Comparison of ENCODE assay signal across 8 mouse cellular contexts in the genomic region with DNA sequence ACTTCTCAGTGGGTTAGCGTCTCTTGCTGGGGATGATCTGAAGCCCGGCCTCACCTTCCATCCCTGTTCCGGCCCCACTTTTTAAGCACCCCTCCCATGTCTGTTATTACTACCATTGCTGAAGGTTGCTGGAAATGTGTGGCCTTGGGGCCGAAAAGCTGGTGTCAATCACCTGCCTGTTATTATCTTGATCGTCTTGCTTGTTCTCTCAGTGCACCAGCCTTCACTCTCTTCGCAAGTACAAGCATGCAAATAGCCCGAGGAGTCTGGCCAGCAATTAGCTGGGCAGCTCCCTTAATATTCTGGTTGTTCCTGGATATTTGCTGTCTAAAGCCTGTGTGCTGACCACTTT. TPM values are rescaled to one million over a fixed set of nuclear protein-coding genes. Genes with fewer than 3 reads are reported as not detected.
DNase-seq lines count a peak whose midpoint lies in the region; ATAC-seq and TF ChIP-seq lines count a peak whose summit lies in the region.

No protein-coding gene starts in this region.

- WGBS in heart, embryonic 13.5 days = under 1% methylated on average over 7 of the region's 7 CpGs
- WGBS in heart, embryonic 16.5 days = under 1% methylated on average over 7 of the region's 7 CpGs
- 0% methylated on average over 7 of the region's 7 CpGs for WGBS in liver, adult 2 months
- WGBS in spleen, adult 2 months = 10% methylated on average over 7 of the region's 7 CpGs

- peaks cover 43% of the 10 kb centered on the region for H3K79me2 ChIP-seq in liver, adult 2 months (ENCODE audit: control insufficient read depth, insufficient read depth, low read length)

- H3K4me1 ChIP-seq in heart, embryonic 13.5 days = peaks cover 45% of the 10 kb centered on the region
- H3K4me1 ChIP-seq in heart, embryonic 16.5 days (ENCODE audit: control insufficient read depth, insufficient read depth, low read length) = peaks cover 27% of the 10 kb centered on the region
- H3K4me1 ChIP-seq in liver, adult 2 months (ENCODE audit: control insufficient read depth, insufficient read depth, low read length) = peaks cover 19% of the 10 kb centered on the region
- peaks cover 4% of the 10 kb centered on the region for H3K4me1 ChIP-seq in spleen, adult 2 months (ENCODE audit: control insufficient read depth, insufficient read depth, insufficient read length)

- peak overlapping the region; percentile 77 for H3K4me2 ChIP-seq in heart, embryonic 13.5 days
- peak overlapping the region; percentile 91 for H3K4me2 ChIP-seq in heart, embryonic 16.5 days (ENCODE audit: low read depth, low read length)

- H3K36me3 ChIP-seq in heart, embryonic 13.5 days = peaks cover 8% of the 10 kb centered on the region; the same call in 1 of the 2 replicates
- no peaks in the 10 kb centered on the region for H3K36me3 ChIP-seq in heart, embryonic 16.5 days (ENCODE audit: control insufficient read depth, insufficient read depth)
- no peaks in the 10 kb centered on the region for H3K36me3 ChIP-seq in liver, adult 2 months (ENCODE audit: control insufficient read depth, insufficient read depth, low read length)
- peaks cover 1% of the 10 kb centered on the region; the same call in 1 of the 2 replicates for H3K36me3 ChIP-seq in spleen, adult 2 months (ENCODE audit: control insufficient read depth, insufficient read depth, low read length)

- H3K27ac ChIP-seq in heart, embryonic 13.5 days (replicated peaks) = peak overlapping the region; percentile 97
- peak overlapping the region; percentile 92 for H3K27ac ChIP-seq in heart, embryonic 16.5 days (ENCODE audit: low read length)
- peak overlapping the region; percentile 77 for H3K27ac ChIP-seq in liver, adult 2 months (replicated peaks; ENCODE audit: insufficient read depth, low read depth, low read length)
- no peak overlapping the region for H3K27ac ChIP-seq in spleen, adult 2 months (ENCODE audit: insufficient read depth, low read length)

- TF ChIP-seq CTCF in brain, embryonic 14.5 days (IDR thresholded peaks at IDR 0.05; ENCODE audit: borderline replicate concordance, extremely low read depth, insufficient read depth, insufficient read length) = no peak
- no peak for TF ChIP-seq CTCF in liver, adult 2 months (IDR thresholded peaks at IDR 0.05; ENCODE audit: low read depth, low read length)
- no peak for TF ChIP-seq CTCF in spleen, adult 2 months (IDR thresholded peaks at IDR 0.05; ENCODE audit: extremely low read depth, insufficient read depth, insufficient read length, insufficient replicate concordance)

- no peaks in the 10 kb centered on the region for H3K27me3 ChIP-seq in heart, embryonic 13.5 days (replicated peaks)
- no peaks in the 10 kb centered on the region for H3K27me3 ChIP-seq in heart, embryonic 16.5 days (ENCODE audit: control insufficient read depth, insufficient read depth, low read length)
- H3K27me3 ChIP-seq in liver, adult 2 months (ENCODE audit: control insufficient read depth, insufficient read depth, low read length) = no peaks in the 10 kb centered on the region
- no peaks in the 10 kb centered on the region for H3K27me3 ChIP-seq in spleen, adult 2 months (ENCODE audit: control insufficient read depth, insufficient read depth, low read length)

- H3K4me3 ChIP-seq in heart, embryonic 13.5 days = peak overlapping the region; percentile 99
- peak overlapping the region; percentile 78 for H3K4me3 ChIP-seq in heart, embryonic 16.5 days (ENCODE audit: low read length)
- H3K4me3 ChIP-seq in liver, adult 2 months (ENCODE audit: insufficient read depth, low read depth, low read length) = peak overlapping the region; percentile 96
- H3K4me3 ChIP-seq in spleen, adult 2 months (ENCODE audit: extremely low read depth, insufficient read depth, insufficient read length) = peak overlapping the region; percentile 86

- no peak for ATAC-seq in heart, embryonic 13.5 days (ENCODE audit: extremely low read depth, insufficient number of reproducible peaks, low FRiP score, low TSS enrichment)
- ATAC-seq in heart, embryonic 16.5 days (replicated peaks; ENCODE audit: extremely low read depth, insufficient read depth, low FRiP score) = no peak

- no peak for DNase-seq in heart, postnatal 4 days
- peak; percentile 33 for DNase-seq in brain, embryonic 14.5 days (ENCODE audit: low read depth)
- no peak for DNase-seq in liver, adult 2 months (ENCODE audit: extremely low read depth, low read depth, low spot score)
- no peak for DNase-seq in spleen, adult 2 months (ENCODE audit: low read depth in 1 of 2, low spot score in 2 of 2)
- DNase-seq in urinary bladder, postnatal 10 days (ENCODE audit: low spot score) = no peak
- no peak for DNase-seq in lung, postnatal 25 days (ENCODE audit: low spot score)

- no peak for TF ChIP-seq POLR2A in brain, embryonic 14.5 days (IDR thresholded peaks at IDR 0.05; ENCODE audit: borderline replicate concordance, extremely low read depth, insufficient read depth, insufficient read length, poor library complexity, severe bottlenecking)
- no peak for TF ChIP-seq POLR2A in liver, adult 2 months (IDR thresholded peaks at IDR 0.05; ENCODE audit: extremely low read depth, insufficient read depth, low read length)
- TF ChIP-seq POLR2A in spleen, adult 2 months (IDR thresholded peaks at IDR 0.05; ENCODE audit: low read depth, low read length) = no peak

- H3K9ac ChIP-seq in heart, embryonic 13.5 days = peak overlapping the region; percentile 100
- H3K9ac ChIP-seq in heart, embryonic 16.5 days (ENCODE audit: low read length) = peak overlapping the region; percentile 99
- peak overlapping the region; percentile 93 for H3K9ac ChIP-seq in liver, adult 2 months (ENCODE audit: low read depth, low read length)

- no peaks in the 10 kb centered on the region for H3K9me3 ChIP-seq in heart, embryonic 13.5 days
- H3K9me3 ChIP-seq in heart, embryonic 16.5 days (replicated peaks; ENCODE audit: control insufficient read depth, low read length) = no peaks in the 10 kb centered on the region

RNA-seq across cellular contexts. Expression of a gene that starts 1.3 kb away (rescaled TPM):
- 3.2 and 3.4 TPM in 2 replicates for polyA plus RNA-seq in heart, embryonic 13.5 days (2015; fragmentation: Nextera tagmentation; extraction: Ambion mirVana)
- 10 to 100 TPM; 24.2 to 28.9 TPM for total RNA-seq in heart, postnatal 4 days (2021)
- 31.2 and 37.1 TPM in 2 replicates for polyA plus RNA-seq in brain, embryonic 14.5 days (2012; rRNA removed)
- polyA plus RNA-seq in heart, embryonic 16.5 days (2015; fragmentation: Nextera tagmentation; extraction: Ambion mirVana) = 3.1 and 3.2 TPM in 2 replicates
- 4.0 TPM in 2 replicates for total RNA-seq in liver, adult 2 months (2014; rRNA removed)
- polyA plus RNA-seq in liver, adult 2 months (2012; rRNA removed) = 3.1 and 3.7 TPM in 2 replicates
- 6.0 and 6.1 TPM in 2 replicates for polyA plus RNA-seq in spleen, adult 2 months (2012; rRNA removed)

RNA-seq across cellular contexts. Expression of a gene that starts 11.7 kb away (rescaled TPM):
- 0.03 and 0.04 TPM in 2 replicates for polyA plus RNA-seq in heart, embryonic 13.5 days (2015; fragmentation: Nextera tagmentation; extraction: Ambion mirVana)
- total RNA-seq in heart, postnatal 4 days (2021) = under 1 TPM; 0.05 to 0.17 TPM
- polyA plus RNA-seq in brain, embryonic 14.5 days (2012; rRNA removed) = 0.26 and 0.41 TPM in 2 replicates
- polyA plus RNA-seq in heart, embryonic 16.5 days (2015; fragmentation: Nextera tagmentation; extraction: Ambion mirVana) = 0.09 and 0.12 TPM in 2 replicates
- not detected in 2 replicates for total RNA-seq in liver, adult 2 months (2014; rRNA removed)
- 0.01 TPM in 1 of 2 replicates, not detected in the other for polyA plus RNA-seq in liver, adult 2 months (2012; rRNA removed)
- 0.02 and 0.05 TPM in 2 replicates for polyA plus RNA-seq in spleen, adult 2 months (2012; rRNA removed)

RNA-seq across cellular contexts. Expression of a gene that starts 48.1 kb away (rescaled TPM):
- 51.7 and 56.7 TPM in 2 replicates for polyA plus RNA-seq in heart, embryonic 13.5 days (2015; fragmentation: Nextera tagmentation; extraction: Ambion mirVana)
- 10 to 100 TPM; 45.1 to 47.3 TPM for total RNA-seq in heart, postnatal 4 days (2021)
- 25.4 and 26.1 TPM in 2 replicates for polyA plus RNA-seq in brain, embryonic 14.5 days (2012; rRNA removed)
- 58.1 and 59.8 TPM in 2 replicates for polyA plus RNA-seq in heart, embryonic 16.5 days (2015; fragmentation: Nextera tagmentation; extraction: Ambion mirVana)
- total RNA-seq in liver, adult 2 months (2014; rRNA removed) = 19.0 and 19.9 TPM in 2 replicates
- 12.8 and 13.3 TPM in 2 replicates for polyA plus RNA-seq in liver, adult 2 months (2012; rRNA removed)
- polyA plus RNA-seq in spleen, adult 2 months (2012; rRNA removed) = 5.5 and 5.6 TPM in 2 replicates

RNA-seq across cellular contexts. Expression of a gene that starts 51.7 kb away (rescaled TPM):
- 6.6 and 6.9 TPM in 2 replicates for polyA plus RNA-seq in heart, embryonic 13.5 days (2015; fragmentation: Nextera tagmentation; extraction: Ambion mirVana)
- total RNA-seq in heart, postnatal 4 days (2021) = 10 to 100 TPM; 51.0 to 52.3 TPM
- 25.3 and 35.8 TPM in 2 replicates for polyA plus RNA-seq in brain, embryonic 14.5 days (2012; rRNA removed)
- polyA plus RNA-seq in heart, embryonic 16.5 days (2015; fragmentation: Nextera tagmentation; extraction: Ambion mirVana) = 5.5 and 6.1 TPM in 2 replicates
- 2.8 and 4.5 TPM in 2 replicates for total RNA-seq in liver, adult 2 months (2014; rRNA removed)
- 11.3 and 13.6 TPM in 2 replicates for polyA plus RNA-seq in liver, adult 2 months (2012; rRNA removed)
- polyA plus RNA-seq in spleen, adult 2 months (2012; rRNA removed) = 39.7 and 50.2 TPM in 2 replicates
